Mouse (Mus musculus): ENCODE data around the gene Golt1a.

The Golt1a gene

DNA sequence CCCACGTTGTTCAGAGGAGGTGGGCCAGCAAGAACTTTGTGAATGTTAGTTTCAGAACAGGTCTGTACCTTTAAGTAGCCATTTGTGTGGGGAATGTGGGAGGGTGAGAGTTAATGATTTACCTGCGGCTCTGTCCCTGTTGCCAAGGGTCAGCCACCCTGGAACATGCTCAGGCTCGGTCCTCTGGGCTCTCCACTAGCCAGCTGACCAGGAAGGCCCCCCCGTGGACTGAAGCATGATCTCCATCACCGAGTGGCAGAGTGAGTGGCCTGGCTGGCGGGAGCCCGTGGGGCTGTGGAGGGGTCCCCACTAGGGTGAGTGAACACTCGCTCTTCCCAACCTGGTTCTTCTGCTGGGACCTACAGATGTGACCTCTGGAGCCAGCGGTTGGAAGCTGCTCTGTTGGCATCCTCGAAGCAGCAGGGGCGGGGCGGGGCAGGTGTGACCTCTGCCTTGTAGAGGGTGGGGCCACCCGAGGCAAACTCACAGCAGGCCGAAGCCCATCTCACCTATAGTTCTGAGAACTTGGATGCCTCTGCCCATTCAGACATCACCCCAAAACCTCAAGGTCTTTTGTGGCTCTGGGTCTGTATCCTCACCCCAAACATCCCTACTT, at the start of gene Golt1a:
Gene Golt1a (plus strand): TSS at position 149 of the 616 bp plus-strand sequence.
- DNase-seq (ENCODE audit: low spot score in 2 of 2): no peak

DNA sequence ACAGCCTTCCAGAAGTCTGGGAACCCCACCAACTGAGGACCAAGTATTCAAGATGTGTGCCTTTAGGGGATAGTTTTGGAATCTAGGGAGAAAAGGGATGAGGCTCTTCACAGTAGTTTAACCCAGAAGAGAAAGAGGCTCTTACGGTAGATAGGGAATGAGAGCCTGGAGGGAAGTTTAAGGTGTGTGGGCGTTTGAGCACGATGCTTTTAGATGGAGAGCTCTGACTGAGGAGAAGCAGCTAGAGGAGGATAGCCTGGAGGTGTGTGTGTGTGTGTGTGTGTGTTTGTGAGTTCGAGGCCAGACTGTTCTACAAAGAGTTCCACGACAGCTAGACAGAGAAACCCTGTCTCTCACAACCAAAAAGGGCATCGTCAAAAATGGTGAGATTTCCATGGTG, 47.0 kb upstream of the Golt1a start:
- peak in 1 of 2 experiments; percentile 25 for DNase-seq (ENCODE audit: low spot score in 2 of 2)

DNA sequence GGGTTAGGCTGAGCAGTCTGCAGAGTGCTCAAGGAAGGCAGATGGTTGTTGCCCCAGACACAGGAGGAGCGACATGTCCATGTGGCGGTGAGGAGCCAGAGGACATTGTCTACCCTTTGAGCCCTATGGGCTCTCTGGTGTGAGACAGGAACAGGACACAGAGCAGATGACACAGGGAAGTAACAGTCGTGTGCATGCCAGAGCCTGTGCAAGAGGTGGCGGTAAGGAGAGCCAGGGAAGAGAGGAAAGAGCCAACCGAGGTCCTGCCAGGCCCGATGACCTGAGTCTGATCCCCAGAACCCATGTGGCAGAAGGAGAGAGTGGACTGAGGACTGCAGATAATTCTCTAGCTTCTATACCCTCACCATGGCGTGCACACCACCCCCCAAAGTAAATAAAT, 46.5 kb upstream of the Golt1a start:
- DNase-seq (ENCODE audit: low spot score in 2 of 2): no peak

DNA sequence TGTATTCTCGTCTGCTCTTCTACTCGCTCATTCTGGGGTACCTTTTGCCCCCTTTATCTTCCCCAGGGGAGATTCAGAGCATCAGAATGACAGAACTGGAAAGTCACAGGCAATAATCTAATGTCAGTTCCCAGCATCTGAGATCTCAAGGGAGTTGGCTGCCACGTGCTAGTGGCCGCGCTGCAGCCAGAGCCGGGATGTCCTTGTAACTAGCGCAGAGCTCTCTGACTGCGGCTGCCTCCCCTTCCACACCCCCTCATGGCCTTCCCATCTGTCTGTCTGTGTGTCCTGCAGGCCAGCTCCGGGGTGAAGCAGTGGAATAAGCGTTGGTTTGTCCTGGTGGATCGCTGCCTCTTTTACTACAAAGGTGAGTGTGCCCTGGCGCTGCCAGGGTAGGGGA, 45.2 kb upstream of the Golt1a start:
- no peak for DNase-seq (ENCODE audit: low spot score in 2 of 2)

DNA sequence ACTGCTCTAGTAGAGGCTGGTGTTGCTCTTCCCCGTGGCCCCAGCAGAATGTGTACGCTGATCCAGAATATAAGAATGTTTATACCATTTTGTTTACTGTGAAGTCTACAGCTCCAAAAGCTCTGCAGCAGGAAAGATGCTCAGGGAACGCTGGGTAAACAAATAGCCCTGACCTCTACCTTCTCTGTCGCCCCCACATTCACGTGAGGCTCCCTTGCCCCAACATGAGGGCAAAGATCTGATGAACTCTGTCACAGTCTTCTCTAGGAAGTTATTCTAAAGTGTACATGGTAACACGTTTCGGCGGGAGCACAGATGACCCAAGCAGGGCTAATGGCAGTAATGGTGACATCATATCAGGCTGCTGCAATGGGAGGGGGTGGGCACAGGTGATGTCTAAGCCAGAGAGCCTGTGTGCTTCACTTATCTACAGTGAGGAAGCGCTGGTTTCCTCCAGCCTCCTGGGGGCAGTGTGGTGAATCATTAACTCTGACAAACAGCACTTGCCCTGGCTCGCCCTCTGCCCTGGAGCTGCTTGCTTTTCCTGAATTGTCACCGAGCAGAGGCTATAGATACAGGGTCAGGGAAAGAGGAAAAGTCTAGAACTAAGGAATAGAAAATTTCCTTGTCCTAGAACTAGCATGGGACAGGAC, 44.4 kb upstream of the Golt1a start:
- DNase-seq (ENCODE audit: low spot score in 2 of 2): no peak

DNA sequence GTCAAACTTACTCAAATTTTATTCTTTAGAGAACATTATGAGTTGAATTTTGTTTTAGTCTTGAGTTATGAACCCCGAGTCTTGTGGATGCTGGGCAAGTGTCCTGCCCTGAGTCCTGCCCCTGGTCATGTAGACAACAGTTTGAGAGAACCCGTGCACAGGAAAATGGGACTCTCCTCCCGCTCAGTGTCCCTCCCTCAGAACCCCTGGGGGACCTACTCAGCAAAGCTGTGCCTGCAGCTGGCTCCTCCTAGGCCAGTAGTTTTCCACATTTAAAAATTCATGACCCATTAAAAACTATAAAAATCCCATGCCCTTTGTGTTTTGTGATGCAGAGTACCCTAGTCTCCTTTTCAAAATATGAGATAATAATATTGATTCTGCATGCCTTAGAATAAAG, 42.5 kb upstream of the Golt1a start:
- DNase-seq (ENCODE audit: low spot score in 2 of 2): no peak

DNA sequence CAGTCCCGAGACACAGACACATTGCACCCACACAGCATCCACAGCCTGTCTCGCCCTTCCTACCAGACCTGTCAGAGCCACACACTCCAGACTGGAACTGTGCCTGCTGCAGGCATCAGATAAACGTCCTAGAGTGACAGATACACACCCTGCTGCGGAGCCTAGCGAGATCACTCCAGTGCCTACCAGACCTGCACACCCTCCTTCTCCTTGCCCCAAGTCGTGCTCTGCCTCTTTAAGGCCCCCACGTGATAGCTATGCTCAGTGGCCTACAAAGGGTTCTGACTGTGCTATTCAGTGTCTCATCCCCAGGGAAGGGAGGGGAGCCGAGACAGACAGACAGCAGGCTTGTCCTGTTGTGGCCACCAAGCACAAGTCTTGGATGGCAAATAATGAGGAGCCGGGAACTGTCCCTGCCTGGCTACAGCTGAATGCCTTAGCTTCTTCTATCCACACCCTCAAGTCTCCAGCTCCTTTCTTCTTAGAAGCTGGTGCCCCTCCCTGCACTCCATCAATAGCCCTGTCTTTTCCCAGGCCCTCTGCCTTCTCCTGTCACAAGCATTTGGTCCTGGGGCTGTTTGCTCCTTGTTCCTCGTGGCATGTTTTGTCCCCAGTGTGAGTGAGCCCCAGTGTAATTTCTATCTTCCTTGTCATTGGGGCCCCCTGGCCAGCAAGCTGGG, 41.6 kb upstream of the Golt1a start:
- peak; percentile 35 to 37 for DNase-seq (ENCODE audit: low spot score in 2 of 2)

DNA sequence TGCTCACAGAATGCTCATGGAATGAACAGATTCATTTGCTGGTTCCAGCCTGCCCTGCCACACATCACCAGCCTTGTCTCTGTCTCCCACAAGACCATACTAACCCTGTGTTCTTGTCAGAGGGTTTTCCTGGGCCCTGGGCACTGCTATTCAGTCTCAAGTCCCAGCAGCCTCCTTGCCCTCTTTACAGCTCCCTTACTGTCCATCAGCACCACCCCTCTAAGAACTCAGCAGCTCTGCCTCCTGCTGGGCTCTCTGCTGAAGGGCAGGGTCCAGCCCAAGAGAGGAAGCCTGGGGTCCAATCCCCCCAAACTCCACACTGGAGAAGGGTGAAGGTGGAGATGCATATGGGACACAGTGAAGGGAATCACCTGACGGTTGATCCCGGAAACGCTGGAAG, 41.1 kb upstream of the Golt1a start:
- no peak for DNase-seq (ENCODE audit: low spot score in 2 of 2)

DNA sequence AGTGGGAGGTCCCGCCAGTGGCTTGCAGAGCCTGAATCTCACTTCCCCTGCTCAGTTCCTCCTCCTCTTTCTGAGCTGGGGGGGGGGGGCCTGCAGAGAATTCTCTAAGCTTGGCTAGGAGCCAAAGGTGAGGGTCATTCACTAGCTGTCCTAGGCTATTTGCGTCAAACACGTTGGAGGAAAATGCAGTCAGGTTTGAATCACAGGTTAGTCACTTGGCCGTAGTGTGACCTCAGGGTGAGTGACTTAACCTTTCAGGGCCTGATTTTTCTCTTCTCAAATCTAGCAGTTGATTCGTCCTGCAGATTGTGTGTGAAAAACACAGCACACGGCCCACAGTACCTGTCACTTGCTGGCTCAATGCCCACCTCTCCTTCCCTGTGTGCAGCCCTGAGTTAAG, 39.3 kb upstream of the Golt1a start:
- no peak for DNase-seq (ENCODE audit: low spot score in 2 of 2)

DNA sequence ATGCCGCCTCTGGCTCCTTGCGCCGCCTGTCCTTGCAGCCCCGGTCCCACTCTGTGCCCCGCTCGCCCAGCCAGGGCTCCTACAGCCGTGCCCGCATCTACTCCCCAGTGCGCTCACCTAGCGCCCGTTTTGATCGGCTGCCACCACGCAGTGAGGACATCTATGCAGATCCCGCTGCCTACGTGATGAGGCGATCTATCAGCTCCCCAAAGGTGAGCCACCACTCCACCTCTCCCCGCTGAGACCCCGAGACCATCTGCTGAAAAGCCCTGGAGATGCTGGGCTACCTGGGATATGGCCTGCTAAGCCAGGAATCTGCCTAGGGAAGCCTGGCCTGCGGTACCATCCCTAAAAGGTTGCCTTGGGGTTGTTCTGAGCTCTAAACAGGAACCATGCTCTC, 35.4 kb upstream of the Golt1a start:
- no peak for DNase-seq (ENCODE audit: low spot score in 2 of 2)

DNA sequence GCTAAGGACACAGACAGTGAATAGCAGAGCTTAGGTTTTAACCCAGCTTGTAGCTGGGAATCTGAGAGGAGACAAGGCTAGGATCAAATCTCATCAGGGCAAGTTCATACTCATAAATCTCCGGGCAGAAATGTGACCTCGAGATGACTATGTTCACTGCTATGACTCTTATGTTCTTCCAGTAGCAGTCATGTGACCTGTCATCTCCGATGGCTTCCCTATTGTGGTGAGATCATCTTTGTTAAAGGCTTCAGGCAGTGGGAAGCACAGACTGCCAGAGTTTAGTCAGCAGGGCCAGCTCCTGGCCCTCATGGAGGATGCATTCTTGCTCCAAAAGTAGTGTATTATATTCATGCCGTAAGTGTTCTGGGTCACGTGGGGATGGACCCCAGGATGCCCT, 32.6 kb upstream of the Golt1a start:
- no peak for DNase-seq (ENCODE audit: low spot score in 2 of 2)

DNA sequence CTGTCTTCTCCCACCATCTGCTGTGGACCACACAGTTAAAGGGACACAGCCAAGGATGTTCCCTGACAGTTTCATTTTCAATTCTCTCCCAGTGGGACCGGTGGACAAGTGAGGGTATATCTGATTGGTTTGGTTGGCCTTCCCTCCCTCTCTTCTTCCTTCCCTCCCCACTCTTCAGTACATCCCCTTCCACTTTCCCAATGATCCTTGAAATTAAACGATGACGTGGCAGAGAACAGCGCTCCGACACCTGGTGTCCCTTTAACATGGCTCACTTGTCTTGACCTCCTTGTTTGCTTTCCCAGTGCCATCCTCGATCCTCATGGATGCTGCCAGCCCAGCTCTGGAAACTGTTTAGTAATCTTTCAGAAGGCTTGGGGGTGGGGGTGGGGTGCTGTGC, 31.1 kb upstream of the Golt1a start:
- DNase-seq (ENCODE audit: low spot score in 2 of 2): no peak

DNA sequence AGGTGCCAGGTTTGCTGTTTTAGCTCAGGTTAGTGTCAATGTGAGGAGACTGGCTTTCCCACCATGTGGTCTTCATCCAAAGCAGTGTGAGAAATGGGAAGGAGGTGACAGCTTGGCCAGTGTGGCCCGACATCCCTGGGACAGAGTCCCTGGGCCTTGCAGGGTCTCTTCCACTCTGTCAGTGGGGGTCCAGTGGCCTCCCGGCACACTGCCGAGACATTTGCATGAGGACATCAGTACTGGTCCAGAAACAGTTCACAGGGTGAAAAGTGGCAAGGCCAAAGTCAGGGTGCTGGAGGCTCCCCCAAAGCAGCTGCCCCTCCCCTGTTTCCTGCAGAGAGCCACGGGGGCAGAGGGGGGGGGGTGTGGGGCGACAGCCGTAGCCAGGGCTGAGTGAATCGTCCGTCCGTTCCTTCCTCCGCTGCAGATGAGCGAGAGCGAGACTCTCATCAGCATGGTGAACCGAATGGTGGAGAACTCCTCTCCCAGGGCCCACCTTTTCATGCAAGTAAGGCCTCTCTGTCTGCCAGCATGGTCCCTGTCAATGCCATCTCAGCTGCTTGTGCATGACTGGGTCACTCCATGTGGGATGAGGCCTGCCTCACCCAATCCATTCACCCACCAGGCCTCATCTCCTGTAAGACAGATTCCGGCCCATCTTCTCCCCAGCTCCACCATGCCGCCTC, 30.5 kb upstream of the Golt1a start:
- DNase-seq (ENCODE audit: low spot score in 2 of 2): no peak

DNA sequence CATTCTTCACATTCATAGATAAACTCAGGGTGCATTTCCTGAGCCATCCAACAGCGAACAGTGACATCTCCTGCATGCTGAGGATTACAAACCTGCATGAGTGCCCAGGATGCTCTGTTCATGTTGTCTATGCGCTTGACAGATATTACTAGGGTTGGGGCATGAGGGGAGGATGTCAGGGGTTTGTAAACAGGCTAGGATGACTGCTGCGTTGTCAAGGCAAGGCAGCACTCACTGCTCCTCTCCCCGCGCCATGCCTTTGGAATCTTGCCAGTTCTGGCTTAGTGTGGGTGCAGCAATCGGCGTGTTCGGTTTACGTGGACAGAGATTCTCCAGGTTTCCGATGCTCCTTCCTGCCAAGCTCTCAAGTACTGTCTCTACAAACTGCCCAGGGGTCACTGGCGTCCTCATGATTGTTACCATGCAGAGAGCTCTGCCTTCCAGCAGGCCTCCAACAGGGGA, 29.9 kb upstream of the Golt1a start:
- peak; percentile 65 to 69 for DNase-seq (ENCODE audit: low spot score in 2 of 2)

DNA sequence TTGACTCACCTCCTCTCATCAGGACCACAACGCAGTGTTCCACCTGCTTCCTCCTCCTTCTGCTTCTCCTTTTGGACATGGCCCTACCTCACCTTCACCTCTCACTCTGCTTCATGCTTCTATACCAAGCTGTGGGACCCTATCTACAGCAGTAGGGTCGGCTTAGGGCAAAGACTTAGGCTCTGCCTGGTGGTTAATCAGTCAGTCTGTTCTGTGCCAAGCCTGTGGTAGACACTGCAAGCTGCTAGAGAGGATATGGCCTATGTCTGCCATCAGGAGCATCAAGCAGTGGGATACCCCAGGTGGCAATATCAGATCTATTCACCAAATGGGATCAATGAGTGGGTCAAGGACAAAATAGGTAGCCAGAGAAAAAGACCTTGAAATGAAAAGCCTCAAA, 29.1 kb upstream of the Golt1a start:
- DNase-seq (ENCODE audit: low spot score in 2 of 2): no peak

DNA sequence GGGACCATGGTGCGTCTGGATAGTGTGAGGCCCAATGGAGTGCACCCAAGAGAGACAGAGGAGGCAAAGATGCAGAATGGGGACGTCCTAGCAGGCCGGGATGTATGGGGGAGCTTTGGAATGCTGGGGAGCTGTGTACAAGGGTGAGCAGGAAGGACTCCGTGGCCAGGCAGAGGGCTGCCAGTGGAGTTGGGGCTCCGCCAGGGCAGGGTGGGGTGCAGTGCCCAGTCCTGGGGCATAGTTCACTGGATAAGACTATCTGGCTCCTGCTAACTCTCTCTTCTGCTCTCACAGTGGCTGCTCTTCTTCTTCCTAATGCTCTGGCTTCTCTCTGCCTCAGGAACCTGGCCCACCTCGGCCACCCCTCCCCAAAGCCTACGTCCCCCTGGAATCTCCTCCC, 23.7 kb upstream of the Golt1a start:
- no peak for DNase-seq (ENCODE audit: low spot score in 2 of 2)

DNA sequence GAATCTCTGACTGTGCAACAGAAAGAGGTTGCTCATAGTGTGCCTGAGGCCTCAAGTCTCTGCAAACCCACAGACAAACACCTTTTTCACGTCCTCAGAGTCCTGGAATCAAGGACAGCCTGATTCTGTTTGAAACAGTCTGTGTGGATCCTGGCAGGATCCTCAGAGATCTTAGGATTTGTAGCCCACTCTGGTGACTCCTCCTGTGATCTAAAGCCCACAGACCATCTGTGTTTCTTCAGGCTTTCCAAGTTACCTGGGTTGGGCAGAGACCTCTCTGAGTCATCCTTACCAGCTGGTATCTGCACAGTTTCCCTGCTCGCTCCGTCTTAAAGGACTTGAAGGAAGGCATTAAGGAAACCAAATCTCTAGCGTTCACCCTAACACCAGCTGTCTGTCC, 22.5 kb upstream of the Golt1a start:
- peak; percentile 60 to 62 for DNase-seq (ENCODE audit: low spot score in 2 of 2)

DNA sequence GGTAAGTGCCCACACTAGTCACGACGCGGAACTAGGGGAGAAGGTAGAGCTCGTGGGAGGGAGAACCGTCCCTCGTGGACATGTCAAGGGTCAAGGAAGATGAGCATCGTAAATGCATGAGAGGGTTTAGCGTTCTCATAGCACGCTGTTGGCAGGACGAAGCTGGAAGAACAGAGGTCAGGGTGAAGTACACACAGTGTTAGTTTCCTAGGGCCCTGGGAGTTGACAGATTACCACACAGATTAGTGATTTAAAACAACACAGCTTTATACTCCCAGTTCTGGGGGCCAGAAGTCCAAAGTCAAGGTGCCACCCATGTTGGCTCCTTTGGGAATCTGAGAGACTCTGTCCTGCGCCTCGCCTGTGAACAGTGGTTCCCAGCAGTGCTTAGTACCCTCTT, 21.7 kb upstream of the Golt1a start:
- no peak for DNase-seq (ENCODE audit: low spot score in 2 of 2)

DNA sequence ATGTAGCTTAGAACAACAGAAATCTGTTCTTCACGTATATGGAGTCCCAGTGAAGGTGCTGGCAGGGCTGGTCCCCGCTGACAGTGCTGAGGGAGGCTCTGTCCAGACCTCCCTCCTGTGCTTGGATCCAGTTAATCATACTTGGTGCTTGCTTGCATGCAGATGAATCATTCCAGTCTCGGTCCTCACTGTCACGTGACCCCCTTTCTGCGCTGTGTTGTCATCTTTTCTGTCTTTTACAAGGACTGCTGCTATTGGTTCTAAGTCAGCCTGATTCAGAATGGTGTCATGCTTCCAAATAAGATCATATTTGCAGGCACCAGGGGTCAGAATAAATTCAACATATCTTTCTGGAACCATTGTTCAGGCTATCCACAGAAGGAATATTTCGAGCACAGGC, 17.7 kb upstream of the Golt1a start:
- no peak for DNase-seq (ENCODE audit: low spot score in 2 of 2)

DNA sequence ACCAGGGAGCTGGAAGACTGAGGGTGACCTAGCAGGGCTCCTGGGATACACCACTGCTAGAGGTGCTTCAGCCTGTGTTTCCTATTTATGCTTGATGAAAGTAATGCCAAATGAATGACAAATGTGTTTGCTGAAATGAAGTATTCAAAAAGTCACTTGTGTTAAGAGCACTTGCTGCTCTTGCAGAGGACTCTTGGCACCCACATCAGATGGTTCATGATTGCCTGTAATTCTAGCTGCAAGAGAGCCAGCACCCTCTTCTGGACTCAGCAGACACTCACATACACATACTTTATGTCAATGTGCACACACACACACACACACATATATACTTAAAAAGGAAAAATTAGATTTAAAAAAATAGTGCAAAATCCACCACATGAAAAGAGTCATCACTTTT, 17.0 kb upstream of the Golt1a start:
- DNase-seq (ENCODE audit: low spot score in 2 of 2): no peak

DNA sequence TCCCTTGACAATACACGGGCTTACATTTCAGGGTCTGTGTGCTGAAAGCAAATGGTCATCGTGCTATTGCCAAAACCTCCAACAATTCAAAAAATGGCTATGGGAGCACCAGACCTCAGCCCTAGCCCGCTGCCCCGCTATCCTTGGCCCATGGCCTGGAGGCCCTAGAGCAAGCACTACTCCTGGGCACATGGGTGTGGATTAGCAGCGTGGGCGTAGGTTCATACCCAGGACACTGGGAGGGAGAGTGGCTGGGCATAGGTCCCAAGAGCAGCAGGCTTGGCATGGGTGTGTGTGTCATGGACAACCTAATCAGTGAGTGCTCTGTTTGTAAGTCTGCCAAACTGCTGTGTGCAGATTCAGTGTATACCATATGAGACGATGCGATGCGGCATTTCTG, 13.2 kb upstream of the Golt1a start:
- DNase-seq (ENCODE audit: low spot score in 2 of 2): no peak

DNA sequence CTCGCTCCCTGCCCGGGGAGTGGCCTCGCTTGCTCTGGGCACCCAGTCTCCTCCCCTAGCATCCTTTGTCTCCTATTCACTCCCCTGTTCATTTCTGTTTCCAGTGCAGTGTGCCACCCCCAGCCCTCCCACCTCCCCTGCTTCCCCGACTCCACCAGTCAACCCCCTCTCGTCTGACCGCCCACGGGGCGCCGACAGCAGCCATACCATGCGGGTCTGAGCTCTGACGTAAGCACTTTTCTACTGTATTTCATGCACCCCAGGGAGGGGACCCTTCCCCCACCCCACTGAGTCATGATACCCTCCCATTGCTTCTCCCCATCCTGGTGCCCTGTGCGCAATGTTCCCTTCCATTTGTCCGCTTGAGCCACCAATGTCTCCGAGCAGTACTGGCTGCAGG, 10.8 kb upstream of the Golt1a start:
- DNase-seq (ENCODE audit: low spot score in 2 of 2): peak in 1 of 2 experiments; percentile 50

DNA sequence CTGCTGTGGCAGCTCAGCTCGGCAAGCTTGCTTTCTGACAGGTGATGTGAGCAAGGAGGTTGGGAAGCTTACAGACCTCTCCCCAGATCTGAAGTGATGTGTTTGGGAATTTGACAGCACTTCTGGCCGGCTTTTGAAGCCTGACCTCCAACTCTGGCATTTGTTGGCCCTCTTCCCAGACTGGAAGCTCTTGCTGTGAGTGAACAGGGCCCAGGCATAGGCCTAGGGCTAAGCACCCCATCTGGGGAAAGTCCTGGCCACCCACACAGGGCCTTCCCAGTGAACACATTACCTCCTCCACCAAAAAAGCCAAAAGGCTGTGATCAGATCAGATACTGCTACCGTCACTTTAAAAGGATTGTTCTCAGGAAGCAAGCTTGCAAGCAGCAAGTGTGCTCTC, 7.1 kb upstream of the Golt1a start:
- no peak for DNase-seq (ENCODE audit: low spot score in 2 of 2)

Data from right cerebral cortex, adult 2 months (tissue).